Mouse (Mus musculus): ENCODE measurements around the gene Dsp. TPM values are rescaled to one million over a fixed set of nuclear protein-coding genes. Genes with fewer than 3 reads are reported as not detected.

Gene Dsp
- polyA plus RNA-seq, 2 experiments, result 24.9 to 50.1 TPM

GRCm38 (mm10) chr13:38155523-38155922, 4.4 kb downstream of the Dsp start:
- H3K4me3 ChIP-seq (replicated peaks; ENCODE audit: low read length), result no peak overlapping the region
- H3K4me2 ChIP-seq (replicated peaks; ENCODE audit: low read depth, low read length, severe bottlenecking), result no peak overlapping the region
- no peak overlapping the region for H3K27ac ChIP-seq (replicated peaks; ENCODE audit: low read depth, low read length)
- H3K9me3 ChIP-seq (ENCODE audit: control insufficient read depth, low read length), result no peaks in the 10 kb centered on the region
- no peak overlapping the region for H3K9ac ChIP-seq (ENCODE audit: low read depth, low read length, severe bottlenecking)
- WGBS, result 11% methylated on average over 2 of the region's 2 CpGs
- ATAC-seq (ENCODE audit: low FRiP score, low read depth) (no peak), DNase-seq (ENCODE audit: low spot score) (no peak)
- H3K4me1 ChIP-seq (ENCODE audit: control insufficient read depth, insufficient read depth, low read length), result peaks cover 15% of the 10 kb centered on the region
- no peaks in the 10 kb centered on the region for H3K36me3 ChIP-seq (ENCODE audit: control insufficient read depth, insufficient read depth, low read length)
- peaks cover 21% of the 10 kb centered on the region for H3K27me3 ChIP-seq (ENCODE audit: control insufficient read depth, insufficient read depth, low read length)
- no peak for TF ChIP-seq POLR2A (IDR thresholded peaks at IDR 0.05; ENCODE audit: borderline replicate concordance, extremely low read depth, insufficient read depth, insufficient read length)

DNA sequence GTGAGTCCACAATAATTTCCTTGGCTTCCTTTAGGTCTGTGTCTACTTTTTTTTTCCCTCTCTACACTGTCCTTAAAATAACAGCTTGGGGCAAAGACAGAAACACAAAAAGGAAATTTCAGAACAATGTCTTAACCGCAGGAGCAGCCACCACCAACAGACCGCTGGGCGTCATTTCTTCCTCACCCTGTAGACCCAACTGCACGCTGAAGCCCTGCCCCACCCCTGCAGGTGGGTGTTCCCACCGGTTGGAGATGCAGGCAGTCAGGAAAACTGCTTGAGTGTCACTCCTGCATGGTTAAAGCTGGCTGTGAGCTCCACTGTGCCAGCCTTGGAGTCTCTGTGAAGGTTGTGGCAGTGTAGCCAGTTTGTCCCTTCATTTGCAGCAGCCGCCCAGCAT, 6.5 kb downstream of the Dsp start:
- ATAC-seq (ENCODE audit: low FRiP score, low read depth), result no peak
- TF ChIP-seq POLR2A (IDR thresholded peaks at IDR 0.05; ENCODE audit: borderline replicate concordance, extremely low read depth, insufficient read depth, insufficient read length), result no peak
- 36% methylated on average over 6 of the region's 6 CpGs for WGBS
- H3K4me3 ChIP-seq (replicated peaks; ENCODE audit: low read length), result no peak overlapping the region
- H3K9ac ChIP-seq (ENCODE audit: low read depth, low read length, severe bottlenecking), result no peak overlapping the region
- H3K27me3 ChIP-seq (ENCODE audit: control insufficient read depth, insufficient read depth, low read length), result 0 out of 2 replicates have a peak, but pooled peaks cover under 1% of the 10 kb centered on the region
- no peak overlapping the region for H3K4me2 ChIP-seq (replicated peaks; ENCODE audit: low read depth, low read length, severe bottlenecking)
- no peaks in the 10 kb centered on the region for H3K36me3 ChIP-seq (ENCODE audit: control insufficient read depth, insufficient read depth, low read length)
- no peaks in the 10 kb centered on the region for H3K9me3 ChIP-seq (ENCODE audit: control insufficient read depth, low read length)
- no peak for DNase-seq (ENCODE audit: low spot score)
- no peak overlapping the region for H3K27ac ChIP-seq (replicated peaks; ENCODE audit: low read depth, low read length)
- H3K4me1 ChIP-seq (ENCODE audit: control insufficient read depth, insufficient read depth, low read length), result no peaks in the 10 kb centered on the region

GRCm38 (mm10) chr13:38162002-38162401, 10.9 kb downstream of the Dsp start:
- no peak for TF ChIP-seq POLR2A (IDR thresholded peaks at IDR 0.05; ENCODE audit: borderline replicate concordance, extremely low read depth, insufficient read depth, insufficient read length)
- no peak for DNase-seq (ENCODE audit: low spot score)
- H3K4me1 ChIP-seq (ENCODE audit: control insufficient read depth, insufficient read depth, low read length), result no peaks in the 10 kb centered on the region
- no peak overlapping the region for H3K9ac ChIP-seq (ENCODE audit: low read depth, low read length, severe bottlenecking)
- no peak for ATAC-seq (ENCODE audit: low FRiP score, low read depth)
- 79% methylated on average over 2 of the region's 2 CpGs for WGBS
- H3K4me2 ChIP-seq (replicated peaks; ENCODE audit: low read depth, low read length, severe bottlenecking), result no peak overlapping the region
- H3K27ac ChIP-seq (replicated peaks; ENCODE audit: low read depth, low read length), result no peak overlapping the region
- H3K27me3 ChIP-seq (ENCODE audit: control insufficient read depth, insufficient read depth, low read length), result no peaks in the 10 kb centered on the region
- H3K36me3 ChIP-seq (ENCODE audit: control insufficient read depth, insufficient read depth, low read length), result no peaks in the 10 kb centered on the region
- H3K4me3 ChIP-seq (replicated peaks; ENCODE audit: low read length), result no peak overlapping the region
- H3K9me3 ChIP-seq (ENCODE audit: control insufficient read depth, low read length), result no peaks in the 10 kb centered on the region

GRCm38 (mm10) chr13:38162668-38163067, 11.6 kb downstream of the Dsp start:
- Histone ChIP-seq H3K4me2 (replicated peaks; ENCODE audit: low read depth, low read length, severe bottlenecking) (no peak overlapping the region), H3K4me1 (ENCODE audit: control insufficient read depth, insufficient read depth, low read length) (no peaks in the 10 kb centered on the region), H3K36me3 (ENCODE audit: control insufficient read depth, insufficient read depth, low read length) (no peaks in the 10 kb centered on the region), H3K9ac (ENCODE audit: low read depth, low read length, severe bottlenecking) (no peak overlapping the region; the same call in 1 of the 2 replicates), H3K27me3 (ENCODE audit: control insufficient read depth, insufficient read depth, low read length) (no peaks in the 10 kb centered on the region), H3K9me3 (ENCODE audit: control insufficient read depth, low read length) (no peaks in the 10 kb centered on the region), H3K27ac (replicated peaks; ENCODE audit: low read depth, low read length) (0 out of 2 replicates have a peak overlapping the region, but pooled peaks have one; percentile 8), H3K4me3 (replicated peaks; ENCODE audit: low read length) (no peak overlapping the region)
- TF ChIP-seq POLR2A (IDR thresholded peaks at IDR 0.05; ENCODE audit: borderline replicate concordance, extremely low read depth, insufficient read depth, insufficient read length), result no peak
- WGBS, result 34% methylated on average over 11 of the region's 11 CpGs
- peak; percentile 78 for DNase-seq (ENCODE audit: low spot score)
- peak; percentile 75 for ATAC-seq (ENCODE audit: low FRiP score, low read depth)

DNA sequence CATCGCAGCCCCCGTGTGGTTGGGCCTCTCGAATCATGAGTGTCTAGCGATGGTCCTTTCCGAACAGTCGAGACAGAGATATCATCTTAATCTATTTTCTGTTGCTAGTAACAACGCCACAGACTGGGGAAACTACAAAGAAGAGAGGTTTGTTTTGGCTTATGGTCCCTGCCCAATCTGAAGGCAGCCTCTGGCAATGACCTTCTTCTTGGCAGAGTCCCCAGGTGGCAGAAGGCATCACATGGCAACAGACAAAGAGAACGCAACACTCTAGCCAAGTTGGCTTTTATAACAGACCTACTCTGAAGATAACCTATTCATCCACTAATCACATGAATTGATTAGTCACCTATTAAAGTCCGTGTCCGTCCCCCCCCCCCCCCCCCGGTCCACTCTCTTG, 13.8 kb downstream of the Dsp start:
- DNase-seq (ENCODE audit: low spot score), result no peak
- no peak overlapping the region for H3K27ac ChIP-seq (replicated peaks; ENCODE audit: low read depth, low read length)
- H3K9ac ChIP-seq (ENCODE audit: low read depth, low read length, severe bottlenecking), result no peak overlapping the region
- H3K4me1 ChIP-seq (ENCODE audit: control insufficient read depth, insufficient read depth, low read length), result no peaks in the 10 kb centered on the region
- no peaks in the 10 kb centered on the region for H3K36me3 ChIP-seq (ENCODE audit: control insufficient read depth, insufficient read depth, low read length)
- WGBS, result 91% methylated on average over 9 of the region's 11 CpGs
- TF ChIP-seq POLR2A (IDR thresholded peaks at IDR 0.05; ENCODE audit: borderline replicate concordance, extremely low read depth, insufficient read depth, insufficient read length), result no peak
- H3K4me2 ChIP-seq (replicated peaks; ENCODE audit: low read depth, low read length, severe bottlenecking), result no peak overlapping the region
- no peaks in the 10 kb centered on the region for H3K27me3 ChIP-seq (ENCODE audit: control insufficient read depth, insufficient read depth, low read length)
- no peak overlapping the region for H3K4me3 ChIP-seq (replicated peaks; ENCODE audit: low read length)
- ATAC-seq (ENCODE audit: low FRiP score, low read depth), result no peak
- H3K9me3 ChIP-seq (ENCODE audit: control insufficient read depth, low read length), result no peaks in the 10 kb centered on the region

GRCm38 (mm10) chr13:38167056-38167455, 16.0 kb downstream of the Dsp start:
- no peak for TF ChIP-seq POLR2A (IDR thresholded peaks at IDR 0.05; ENCODE audit: borderline replicate concordance, extremely low read depth, insufficient read depth, insufficient read length)
- Histone ChIP-seq H3K4me3 (replicated peaks; ENCODE audit: low read length) (no peak overlapping the region), H3K27ac (replicated peaks; ENCODE audit: low read depth, low read length) (no peak overlapping the region), H3K9ac (ENCODE audit: low read depth, low read length, severe bottlenecking) (no peak overlapping the region), H3K4me1 (ENCODE audit: control insufficient read depth, insufficient read depth, low read length) (no peaks in the 10 kb centered on the region), H3K36me3 (ENCODE audit: control insufficient read depth, insufficient read depth, low read length) (no peaks in the 10 kb centered on the region), H3K9me3 (ENCODE audit: control insufficient read depth, low read length) (no peaks in the 10 kb centered on the region), H3K4me2 (replicated peaks; ENCODE audit: low read depth, low read length, severe bottlenecking) (no peak overlapping the region), H3K27me3 (ENCODE audit: control insufficient read depth, insufficient read depth, low read length) (no peaks in the 10 kb centered on the region)
- WGBS, result 87% methylated on average over 3 of the region's 3 CpGs
- no peak for DNase-seq (ENCODE audit: low spot score)
- ATAC-seq (ENCODE audit: low FRiP score, low read depth), result no peak

Measured in limb, embryonic 14.5 days (tissue).